Mouse (Mus musculus) urinary bladder, postnatal 4 days (tissue): Measurements from ENCODE around the gene Man2a2.

Source experiments
- DNase-seq, 2 experiments: peaks; one replicate each; pipeline ENCODE4 v3.0.0; 2021 to 2022; ENCODE audit warnings: low spot score in 2 of 2

Man2a2 gene

DNA sequence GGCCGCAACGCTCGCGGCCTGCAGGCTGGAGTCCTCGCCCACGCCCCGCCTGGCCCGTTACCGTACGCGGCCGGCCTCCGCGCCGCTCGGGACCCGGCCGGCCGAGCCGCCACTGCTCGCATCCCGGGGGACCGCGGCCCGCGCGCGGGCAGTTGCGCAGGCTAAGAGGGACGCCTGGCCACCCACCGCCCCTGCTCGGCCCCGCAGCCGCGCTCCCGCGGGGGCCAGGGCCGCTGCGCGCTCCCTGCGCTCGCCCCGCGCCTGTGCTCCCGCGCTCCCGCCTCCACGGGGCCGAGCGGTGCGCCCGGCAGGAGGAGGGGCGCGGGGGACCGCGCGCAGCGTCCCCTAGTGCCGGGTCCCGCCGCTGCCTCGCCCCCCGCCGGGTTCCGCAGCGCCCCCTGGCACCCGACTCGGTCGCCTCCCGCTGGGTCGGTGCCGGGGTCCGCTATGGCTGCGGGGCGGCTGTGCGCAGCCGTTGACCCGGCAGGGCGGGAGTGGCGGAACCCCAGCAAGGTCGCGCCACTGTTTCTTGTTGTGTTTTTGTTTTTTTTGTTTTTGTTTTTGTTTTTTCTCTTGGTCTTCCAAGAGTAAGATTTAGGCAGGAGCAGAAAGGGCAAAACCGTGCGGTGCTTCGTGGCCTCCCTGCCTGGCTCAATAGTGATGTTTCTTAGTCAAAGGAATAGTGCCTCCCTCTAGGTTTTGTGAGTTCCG lies at the start of gene Man2a2:
Man2a2 (minus strand) TSS at position 335 of the 711 bp plus-strand sequence.
- DNase-seq = peak; percentile 78 to 83

DNA sequence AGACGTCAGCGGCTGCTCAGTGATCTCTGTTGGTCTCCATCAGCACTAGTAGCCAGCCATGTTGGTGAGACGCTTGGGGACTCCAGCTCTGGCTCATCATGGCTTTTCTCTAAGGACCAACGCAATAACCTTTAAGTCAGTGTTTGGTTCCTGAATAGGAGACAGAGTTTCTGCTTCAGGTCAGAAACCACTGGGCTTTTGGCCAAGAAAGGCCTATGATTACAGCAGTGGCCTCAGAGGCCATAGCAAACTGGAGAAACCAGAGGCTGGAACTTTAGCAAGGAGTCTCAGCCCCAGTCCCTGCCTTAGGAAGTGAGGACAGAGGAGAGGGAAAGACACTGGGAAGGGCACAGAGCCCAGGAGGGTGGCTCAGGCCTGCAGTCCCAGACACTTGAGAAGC lies 49.4 kb upstream of the Man2a2 start:
- DNase-seq = no peak

DNA sequence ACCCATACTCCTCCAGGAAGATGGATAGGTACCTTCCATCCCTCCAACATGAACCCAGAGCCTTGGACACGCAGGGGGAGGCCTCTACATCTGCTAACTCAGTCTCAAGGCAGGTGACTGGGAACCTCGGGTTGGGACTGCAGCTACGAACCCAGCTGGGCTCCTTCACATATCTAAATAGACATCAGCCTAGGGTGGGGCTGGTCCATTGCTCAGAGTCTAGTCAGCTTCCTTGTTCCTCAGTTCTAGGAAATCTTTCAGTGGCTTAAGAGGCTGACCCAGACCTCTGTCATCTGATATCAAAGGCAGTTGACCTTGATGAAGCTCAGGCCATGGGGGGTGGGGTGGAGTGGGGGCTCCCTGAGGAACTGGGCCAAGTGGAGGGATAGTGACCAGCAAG lies 48.1 kb upstream of the Man2a2 start:
- DNase-seq = no peak

DNA sequence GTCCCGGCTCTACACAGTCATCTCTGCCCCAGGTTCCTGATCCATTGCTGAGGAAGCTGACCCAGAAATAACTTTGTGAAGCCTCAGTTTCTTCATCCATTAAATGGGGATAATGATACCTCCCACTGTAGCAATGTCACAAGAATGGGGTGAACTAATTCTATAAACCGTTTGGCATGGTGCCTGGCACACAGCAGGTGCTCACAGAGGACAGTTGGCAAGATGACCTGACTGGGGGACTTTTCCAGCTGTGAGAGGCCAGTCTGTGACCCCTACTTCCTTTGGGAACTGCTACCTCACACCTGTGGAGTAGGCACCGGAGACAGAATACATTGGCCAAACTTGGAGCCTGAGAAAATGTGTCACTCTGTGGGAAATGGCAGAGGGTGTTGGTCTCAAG lies 46.9 kb upstream of the Man2a2 start:
- DNase-seq = no peak

DNA sequence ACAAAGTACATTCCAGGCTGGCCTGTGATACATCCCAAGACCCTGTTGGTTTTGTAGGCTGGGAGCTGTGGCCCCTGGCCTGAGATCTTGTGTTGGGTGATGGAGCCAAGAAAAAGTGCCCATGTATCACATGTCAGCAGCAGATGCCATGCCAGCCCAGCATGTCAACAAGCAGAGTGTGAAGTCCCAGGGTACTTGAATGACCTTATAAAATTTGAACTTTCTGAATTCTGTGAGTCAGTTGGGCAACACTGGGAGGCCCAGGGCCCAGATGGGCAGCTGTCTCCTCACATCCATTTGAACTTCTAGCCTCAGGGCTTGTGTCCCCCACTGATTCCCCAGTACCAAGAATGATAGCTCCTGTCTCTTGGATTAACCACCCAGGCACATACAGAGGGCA lies 46.4 kb upstream of the Man2a2 start:
- DNase-seq = no peak

DNA sequence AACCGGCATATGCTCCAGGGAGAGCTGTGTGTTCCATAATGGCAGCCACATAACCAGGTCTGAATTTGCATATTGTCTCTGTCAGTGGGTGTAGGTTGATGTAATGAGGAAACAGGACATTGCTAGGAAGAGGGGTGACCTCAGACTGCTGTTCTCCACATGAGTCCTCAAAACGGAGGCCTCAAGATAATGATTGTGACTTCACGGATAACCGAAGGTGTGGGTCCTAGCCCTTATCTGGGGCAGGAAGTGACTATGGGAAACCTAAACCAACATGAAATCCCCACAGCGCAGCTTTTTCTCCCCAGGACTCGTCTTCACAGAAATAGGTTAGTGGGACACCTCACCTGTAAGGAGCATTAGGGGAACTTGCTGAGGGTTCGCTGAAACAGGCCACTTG lies 45.8 kb upstream of the Man2a2 start:
- DNase-seq = no peak

DNA sequence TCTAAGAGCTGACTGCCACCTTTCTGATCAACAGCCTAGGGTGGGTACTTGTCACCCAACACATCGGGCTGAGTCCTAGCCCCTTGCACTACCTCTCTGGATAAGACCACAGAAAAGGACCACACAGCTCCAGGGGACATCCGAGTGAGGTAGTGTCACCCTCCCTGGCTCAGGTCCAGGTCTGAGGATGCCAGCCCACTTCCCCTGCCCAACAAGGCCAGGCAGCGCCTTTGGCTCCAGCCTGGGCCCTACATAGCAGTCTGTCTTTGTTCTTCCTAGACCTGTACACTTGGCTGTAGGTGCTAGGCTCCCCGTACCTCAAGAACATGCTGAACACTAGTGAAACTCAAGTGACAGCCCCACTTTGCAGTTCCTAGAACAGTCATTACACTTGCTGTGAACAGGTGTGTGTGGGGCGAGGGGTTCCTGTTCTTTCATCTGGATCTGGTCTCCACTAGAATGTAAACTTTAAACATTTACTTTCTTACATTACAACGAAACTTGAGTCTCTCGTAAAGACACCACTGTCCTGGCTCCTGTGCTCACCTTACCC lies 43.2 kb upstream of the Man2a2 start:
- no peak for DNase-seq

DNA sequence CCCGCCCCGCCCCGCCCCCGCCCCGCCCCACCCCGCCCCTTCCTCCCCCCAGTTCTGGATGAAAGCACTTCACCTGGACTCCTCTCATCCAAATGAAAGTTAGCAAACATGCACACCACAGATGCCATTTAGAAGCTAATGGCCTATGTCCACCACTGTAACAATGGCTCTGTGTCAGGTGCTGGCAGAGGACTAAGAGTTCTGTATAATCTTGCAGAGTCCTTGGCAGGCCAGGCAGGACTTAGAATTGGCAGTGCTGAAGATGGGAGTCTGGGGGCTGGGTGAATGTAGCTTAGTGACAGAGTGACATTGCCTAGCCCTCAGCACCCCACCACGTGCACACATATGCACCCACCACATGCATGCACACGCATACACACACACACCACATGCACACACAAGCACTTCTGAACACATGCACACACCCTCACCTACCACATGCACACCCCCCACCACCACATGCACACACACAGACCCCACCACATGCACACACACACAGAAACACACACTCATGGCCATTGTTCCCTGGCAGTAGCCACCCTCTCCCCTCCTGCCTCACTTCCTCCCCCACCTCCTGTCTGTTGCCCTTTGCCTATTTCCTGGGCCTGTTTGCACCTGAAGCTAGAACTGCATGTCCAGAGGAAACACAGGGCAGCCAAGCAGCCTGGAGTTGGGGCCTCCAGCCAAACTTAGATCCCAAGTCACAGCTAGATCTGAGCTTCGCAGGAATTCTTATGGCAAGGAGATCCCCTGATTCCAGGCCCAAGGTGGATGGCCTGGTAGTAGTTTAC lies 42.5 kb upstream of the Man2a2 start:
- DNase-seq = no peak

DNA sequence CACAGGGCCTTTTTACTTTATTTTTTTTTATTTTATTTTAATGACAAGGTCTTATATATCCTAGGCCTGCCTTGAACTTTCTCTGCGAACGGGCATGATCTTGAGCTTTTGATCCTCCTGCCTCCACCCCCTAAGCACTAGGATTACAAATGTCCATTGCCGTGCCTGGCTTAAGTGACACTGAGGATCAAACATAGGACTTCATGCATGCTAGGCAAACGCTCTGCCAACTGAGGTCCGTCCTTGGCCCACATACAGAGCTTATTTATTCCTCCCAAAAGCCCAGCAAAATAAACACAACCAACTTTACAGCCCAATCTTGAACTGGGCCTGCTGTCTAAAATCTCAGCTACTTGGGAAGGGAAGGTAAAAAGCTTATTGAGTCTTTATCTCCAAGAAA lies 41.6 kb upstream of the Man2a2 start:
- DNase-seq = no peak

DNA sequence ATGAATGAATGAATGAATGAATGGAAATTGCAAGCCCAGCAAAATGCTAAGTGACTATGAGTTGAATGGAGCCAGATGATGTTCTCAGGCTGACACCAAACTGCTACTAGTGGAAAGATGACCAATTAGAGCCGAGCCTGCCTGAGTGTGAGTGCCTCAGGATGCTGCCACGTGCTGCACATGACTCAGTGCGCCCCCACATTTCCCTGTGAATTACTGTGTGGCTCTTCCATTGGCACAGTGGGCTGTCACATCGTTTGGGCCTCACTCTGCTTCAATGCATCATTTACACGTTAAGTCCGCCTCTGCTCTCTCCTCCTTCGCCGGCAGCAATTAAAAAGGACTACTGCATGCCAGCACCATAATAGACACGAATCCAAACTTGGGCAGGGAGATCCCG lies 41.1 kb upstream of the Man2a2 start:
- DNase-seq = no peak

DNA sequence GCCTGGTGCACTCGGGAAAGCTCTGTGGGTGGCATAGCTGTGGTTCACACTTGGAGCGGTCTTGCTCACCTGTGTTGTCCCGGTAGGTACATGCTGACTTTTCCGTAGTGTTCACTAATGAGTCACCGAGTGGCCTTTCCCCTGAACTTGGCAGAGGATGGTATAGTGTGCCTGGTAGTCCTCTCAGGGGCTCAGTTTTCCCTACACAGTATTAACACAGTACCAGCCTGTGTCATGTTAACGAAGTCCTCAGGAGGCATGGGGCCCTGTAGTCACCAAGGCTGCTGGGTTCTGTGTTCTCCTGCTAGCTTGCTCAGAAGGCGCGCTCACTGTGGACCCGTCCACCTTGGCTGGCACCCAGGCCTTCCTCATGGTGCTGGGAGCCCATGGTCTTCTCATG lies 39.2 kb upstream of the Man2a2 start:
- no peak for DNase-seq

DNA sequence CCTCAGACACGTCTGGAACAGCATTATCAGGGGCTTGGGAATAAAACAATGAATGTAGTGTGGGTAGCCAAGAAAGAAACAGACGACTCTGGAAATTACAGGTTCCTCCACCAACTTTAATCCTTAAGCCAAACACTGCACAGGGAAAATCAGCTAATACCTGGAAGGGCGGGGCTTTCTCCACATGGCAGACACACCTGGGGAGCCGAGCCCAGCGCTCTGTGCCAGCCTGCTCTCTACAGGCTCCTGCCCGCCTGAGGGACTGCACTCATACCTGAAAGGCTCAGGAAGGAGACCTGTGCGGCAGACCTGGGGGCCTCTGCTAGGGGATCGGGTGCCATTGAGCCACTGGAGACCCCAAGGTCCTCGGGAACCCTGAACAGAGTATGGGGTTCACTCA lies 36.5 kb upstream of the Man2a2 start:
- no peak for DNase-seq

DNA sequence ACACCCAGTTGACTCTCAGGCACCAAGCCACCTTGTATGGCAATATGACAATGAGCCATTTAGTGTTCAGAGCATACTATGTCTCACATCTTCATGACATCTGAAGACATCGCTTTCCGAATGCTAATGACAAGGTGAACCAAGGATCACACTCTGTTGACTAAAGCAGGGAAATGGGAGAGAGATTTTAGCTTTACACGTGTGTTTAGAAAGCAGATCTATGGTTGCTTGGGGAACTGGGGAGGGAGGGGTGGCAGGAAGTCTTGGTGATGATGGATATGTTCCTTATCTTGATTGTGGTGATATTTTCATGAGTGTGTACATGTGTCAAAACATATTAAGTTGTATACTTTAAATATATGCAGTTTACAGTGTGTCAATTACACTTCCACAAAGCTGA lies 35.0 kb upstream of the Man2a2 start:
- DNase-seq = no peak

DNA sequence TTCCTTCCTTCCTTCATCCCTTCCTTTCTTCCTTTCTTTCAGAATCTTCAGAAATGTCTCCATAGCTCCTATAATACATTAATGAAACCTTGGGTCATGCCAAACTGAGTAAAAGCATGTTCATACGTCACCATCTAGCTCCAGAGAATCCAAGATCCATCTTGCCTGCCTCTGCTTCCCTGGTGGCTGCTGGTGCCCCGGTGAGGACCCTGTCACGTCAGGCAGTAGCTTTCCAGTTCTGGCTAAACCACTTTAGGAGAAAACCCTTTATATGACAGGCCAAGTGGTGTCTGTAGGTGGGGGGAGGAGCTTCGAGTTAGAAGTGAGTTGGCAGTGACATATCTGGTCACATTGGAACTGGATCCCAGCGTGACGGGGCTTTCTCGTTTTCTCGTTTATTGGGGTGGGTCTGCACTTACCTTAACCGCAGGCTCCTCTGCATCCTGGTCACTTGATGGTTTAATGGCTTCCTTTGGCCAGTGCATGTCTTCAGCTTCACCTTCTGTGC lies 34.1 kb upstream of the Man2a2 start, which contains the start of gene Furin:
Furin (minus strand) TSS at position 249 of the 508 bp plus-strand sequence.
- DNase-seq = no peak

DNA sequence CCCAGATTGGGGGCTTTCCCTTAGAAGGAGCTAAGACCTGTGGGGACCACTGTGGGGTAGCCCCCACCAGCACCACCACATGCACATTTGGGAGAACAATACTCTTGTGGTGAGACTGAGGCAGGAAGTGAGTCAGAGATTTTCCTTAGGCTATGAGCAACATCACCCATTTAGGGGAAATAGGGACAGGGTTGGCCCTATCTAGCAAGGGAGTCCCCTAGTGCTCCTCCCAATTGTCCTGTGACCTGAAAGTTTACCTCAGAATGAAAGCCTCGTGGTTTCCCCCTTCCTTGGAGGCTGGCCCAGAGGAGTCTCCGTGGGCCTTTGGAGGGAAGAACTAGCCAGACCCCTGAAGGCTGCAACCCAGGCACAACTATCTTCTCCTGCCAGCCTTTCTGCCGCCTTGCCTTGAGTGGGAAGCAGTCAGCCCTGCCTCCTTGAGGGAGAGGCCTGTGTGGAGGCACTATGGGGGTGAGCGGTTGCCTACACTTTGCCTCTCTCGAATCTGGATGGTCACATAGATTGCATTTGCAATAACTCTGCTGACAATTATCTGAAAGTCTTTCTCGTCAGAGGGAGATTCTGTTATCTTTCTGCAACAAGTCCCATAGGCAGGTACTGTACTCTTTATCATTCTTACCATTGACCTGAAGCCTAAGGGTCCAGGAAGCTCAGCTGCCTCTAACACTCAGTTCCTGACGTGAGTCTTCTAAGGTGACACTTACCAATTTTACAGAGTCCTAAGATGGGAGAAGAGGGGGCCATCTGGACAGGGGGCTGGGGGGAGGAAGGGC lies 33.1 kb upstream of the Man2a2 start:
- DNase-seq = no peak

DNA sequence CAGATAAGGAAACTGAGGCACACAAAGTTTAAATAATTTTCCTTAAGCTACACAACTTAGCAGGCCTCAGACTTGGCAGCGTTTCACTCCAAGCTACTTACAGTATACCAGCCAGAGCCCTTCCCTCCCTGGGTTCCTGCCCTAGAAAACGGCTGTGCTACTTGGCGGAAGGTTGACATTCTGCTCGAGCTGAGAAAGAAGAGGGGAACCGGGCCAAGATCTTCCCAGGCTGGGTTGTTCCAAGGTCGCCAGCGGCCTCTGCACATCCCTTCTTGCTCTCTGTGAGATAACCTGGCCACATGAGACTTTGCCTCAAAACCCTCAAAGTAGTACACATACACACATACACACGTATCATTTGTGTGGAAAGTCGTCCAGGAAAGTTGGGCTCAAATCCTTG lies 32.4 kb upstream of the Man2a2 start:
- peak; percentile 77 for DNase-seq

DNA sequence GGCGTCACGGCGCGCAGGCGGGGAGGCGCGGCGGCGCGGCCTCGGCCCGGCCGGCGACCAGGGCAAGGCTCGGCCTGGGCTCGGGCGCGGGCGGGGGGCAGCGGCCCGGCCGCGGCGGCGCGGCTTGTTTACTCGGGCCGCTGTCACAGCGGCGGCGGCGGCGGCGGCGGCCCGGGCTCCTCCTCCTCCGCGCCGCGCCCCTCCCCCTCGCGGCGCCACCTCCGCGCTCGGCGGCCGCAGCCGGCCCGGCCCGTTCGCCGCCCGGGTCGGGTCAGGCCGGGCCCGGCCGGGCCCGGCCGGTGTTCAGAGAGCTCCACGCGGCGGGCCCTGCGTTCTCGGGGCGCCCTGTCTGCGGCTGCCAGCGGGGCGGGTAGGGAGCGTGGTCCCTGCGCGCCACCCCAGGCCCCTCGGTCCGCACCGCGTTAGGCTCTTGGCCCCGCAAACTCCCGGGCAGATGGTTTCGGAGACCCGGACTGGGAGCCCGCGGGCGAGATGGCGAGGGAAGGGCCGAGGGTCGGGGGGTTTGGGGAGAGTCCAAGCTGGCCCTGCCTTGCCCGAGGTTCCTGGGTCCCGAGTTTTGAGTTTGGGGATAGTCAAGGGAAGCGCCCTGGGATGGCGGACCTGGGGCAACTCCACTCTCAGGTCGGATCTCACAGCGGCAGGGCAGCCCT lies 31.6 kb upstream of the Man2a2 start:
- DNase-seq = peak in 1 of 2 experiments; percentile 63

DNA sequence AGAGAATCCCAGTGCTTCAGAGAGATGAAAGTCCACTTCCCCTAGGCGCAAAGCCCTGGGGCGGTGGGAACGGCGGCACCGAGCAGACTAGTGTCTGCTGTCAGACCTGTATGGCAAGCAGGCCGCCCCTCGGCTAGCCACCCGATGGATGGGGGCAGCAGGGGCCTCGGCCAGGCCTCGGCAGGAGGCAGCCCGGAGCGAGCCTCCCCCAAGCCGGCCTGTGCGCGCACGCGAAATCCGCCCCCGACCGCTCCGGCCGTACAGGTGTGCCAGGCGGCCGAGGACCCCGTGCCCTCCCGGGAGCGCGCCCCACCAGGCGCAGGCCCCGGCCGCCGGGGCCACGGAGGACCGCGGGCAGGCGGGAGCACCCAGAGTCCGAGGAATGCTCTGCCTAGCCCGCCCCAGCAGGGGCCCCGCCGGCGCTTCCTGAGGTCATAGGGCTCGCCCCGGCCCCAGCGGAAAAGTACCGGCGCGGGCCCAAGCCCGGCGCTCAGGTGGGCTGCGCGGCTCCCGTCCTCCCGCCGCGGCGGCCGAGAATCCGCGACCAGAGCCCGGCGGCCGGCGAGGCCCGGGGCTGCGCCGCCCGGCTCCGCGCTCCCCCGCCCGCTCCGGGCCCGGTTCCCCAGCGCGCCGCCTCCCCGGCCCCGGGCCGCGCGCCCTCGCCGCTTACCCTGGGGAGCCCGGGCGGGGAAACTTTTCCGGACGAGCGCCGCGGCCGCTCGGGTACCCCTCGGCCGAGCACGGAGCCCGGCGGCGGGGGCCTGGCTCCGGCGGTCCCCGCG lies 30.9 kb upstream of the Man2a2 start:
- DNase-seq = peak in 1 of 2 experiments; percentile 52

DNA sequence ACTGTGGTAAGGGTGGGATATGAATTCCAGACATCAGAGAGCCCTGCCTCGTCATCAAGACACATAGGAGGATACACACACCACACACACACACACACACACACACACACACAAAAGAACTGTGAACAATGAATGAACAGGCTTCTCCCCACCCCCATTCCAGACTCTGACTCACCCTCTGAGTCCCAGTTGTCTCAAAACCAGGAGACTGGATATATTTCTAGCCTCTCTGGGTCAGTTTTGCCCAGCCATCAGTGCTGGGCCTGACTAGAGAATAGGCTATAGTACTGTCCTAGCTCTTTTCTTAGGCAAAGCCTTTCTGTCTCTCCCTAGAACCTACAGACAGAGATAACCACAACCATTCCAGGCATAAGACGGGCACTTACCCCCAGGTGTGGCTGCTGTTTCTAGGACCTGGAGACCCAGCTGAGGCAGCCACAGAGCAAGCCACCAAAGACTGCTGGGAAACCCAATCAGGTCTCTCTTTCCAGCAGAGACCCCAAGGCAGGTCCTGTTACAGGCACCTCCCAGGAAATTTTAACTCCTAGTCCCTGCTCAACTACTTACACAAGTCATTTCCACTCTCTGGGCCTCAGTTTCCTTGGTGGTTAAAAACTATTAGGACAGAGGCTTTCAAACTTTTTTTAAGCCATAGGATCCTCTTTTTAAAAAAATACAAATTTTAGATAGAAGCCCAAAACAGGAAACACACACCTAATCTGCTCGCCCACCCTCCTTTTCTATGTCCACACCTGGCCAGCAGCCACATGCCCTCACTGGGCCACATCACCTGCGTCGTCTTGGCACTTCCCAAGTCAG lies 30.1 kb upstream of the Man2a2 start:
- DNase-seq = no peak

DNA sequence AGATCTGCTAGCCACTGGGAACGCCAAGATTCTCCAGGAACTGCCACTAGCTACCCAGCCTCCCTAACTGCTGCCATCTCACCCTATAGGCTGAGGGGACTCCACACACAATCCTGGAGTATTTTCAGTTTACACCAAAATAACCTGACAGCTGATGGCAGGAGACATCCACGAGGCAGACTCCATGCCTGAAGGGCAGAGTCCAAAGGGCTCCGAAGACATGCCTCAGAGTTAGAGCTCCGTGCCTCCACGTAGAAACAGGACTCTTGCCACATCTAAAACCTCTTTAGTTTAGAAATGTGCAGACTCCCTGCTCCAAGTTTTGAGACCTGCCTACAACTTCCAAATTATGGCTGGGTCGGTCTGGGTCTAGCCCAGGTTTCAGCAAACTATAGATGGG lies 29.4 kb upstream of the Man2a2 start:
- no peak for DNase-seq
